Mouse (Mus musculus) heart, postnatal 0 days (tissue): ENCODE data around the gene Prpsap1.
"Not testable (repeated sequence)": the region's sequence is repeated elsewhere in the genome, so short reads cannot be mapped to it uniquely, and the experiment has no call there.

Experiments used
- CTCF ChIP-seq: IDR thresholded peaks from 2 replicates; pipeline ENCODE4 v1.5.1; 2016; ENCODE audit warnings: antibody characterized with exemption, control low read depth, low read depth
- EP300 ChIP-seq: IDR thresholded peaks from 2 replicates; pipeline ENCODE4 v1.6.1; 2016; ENCODE audit warnings: antibody characterized with exemption, low read depth

DNA sequence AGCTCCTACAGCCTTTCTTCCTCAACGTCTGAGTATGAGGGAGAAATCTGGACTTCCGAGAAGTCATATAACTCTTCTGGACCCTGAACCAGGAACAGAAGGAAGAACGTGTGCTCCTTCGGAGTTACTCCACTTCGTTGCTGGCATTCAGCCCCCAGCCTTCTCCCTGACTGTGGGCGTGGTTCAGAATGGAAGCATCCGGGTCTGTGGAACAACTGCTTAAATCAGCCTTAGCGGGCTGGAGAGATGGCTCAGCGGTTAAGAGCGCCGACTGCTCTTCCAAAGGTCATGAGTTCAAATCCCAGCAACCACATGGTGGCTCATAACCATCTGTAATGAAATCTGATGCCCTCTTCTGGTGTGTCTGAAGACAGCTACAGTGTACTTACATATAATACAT, 67.7 kb downstream of the Prpsap1 start:
- TF ChIP-seq CTCF, EP300: not testable (repeated sequence)
